Mouse (Mus musculus): ENCODE results near the gene Ddx49. TPM values are rescaled to one million over a fixed set of nuclear protein-coding genes. Genes with fewer than 3 reads are reported as not detected.

Ddx49 gene
- total RNA-seq, 1 experiment from 2014 or later, result 94.0 TPM

- ATAC-seq (replicated peaks; ENCODE audit: insufficient number of reproducible peaks, low FRiP score, low TSS enrichment, poor library complexity, severe bottlenecking), result no peak
Observed at GRCm38 (mm10) chr8:70276476-70276875, 25.8 kb downstream of the Ddx49 start.

GRCm38 (mm10) chr8:70274350-70274749, 27.9 kb downstream of the Ddx49 start:
- ATAC-seq (replicated peaks; ENCODE audit: insufficient number of reproducible peaks, low FRiP score, low TSS enrichment, poor library complexity, severe bottlenecking), result no peak

GRCm38 (mm10) chr8:70272949-70273348, 29.3 kb downstream of the Ddx49 start:
- ATAC-seq (replicated peaks; ENCODE audit: insufficient number of reproducible peaks, low FRiP score, low TSS enrichment, poor library complexity, severe bottlenecking), result peak; percentile 62

GRCm38 (mm10) chr8:70268799-70269565, 33.3 kb downstream of the Ddx49 start:
- no peak for ATAC-seq (replicated peaks; ENCODE audit: insufficient number of reproducible peaks, low FRiP score, low TSS enrichment, poor library complexity, severe bottlenecking)

GRCm38 (mm10) chr8:70268311-70268710, 34.0 kb downstream of the Ddx49 start:
- no peak for ATAC-seq (replicated peaks; ENCODE audit: insufficient number of reproducible peaks, low FRiP score, low TSS enrichment, poor library complexity, severe bottlenecking)

- no peak for ATAC-seq (replicated peaks; ENCODE audit: insufficient number of reproducible peaks, low FRiP score, low TSS enrichment, poor library complexity, severe bottlenecking)
Observed at GRCm38 (mm10) chr8:70267674-70268073, 34.6 kb downstream of the Ddx49 start.

GRCm38 (mm10) chr8:70259043-70259442, 43.2 kb downstream of the Ddx49 start:
- no peak for ATAC-seq (replicated peaks; ENCODE audit: insufficient number of reproducible peaks, low FRiP score, low TSS enrichment, poor library complexity, severe bottlenecking)

- ATAC-seq (replicated peaks; ENCODE audit: insufficient number of reproducible peaks, low FRiP score, low TSS enrichment, poor library complexity, severe bottlenecking), result no peak
Observed at GRCm38 (mm10) chr8:70258600-70258999, 43.7 kb downstream of the Ddx49 start.

- no peak for ATAC-seq (replicated peaks; ENCODE audit: insufficient number of reproducible peaks, low FRiP score, low TSS enrichment, poor library complexity, severe bottlenecking)
Observed at GRCm38 (mm10) chr8:70257456-70257855, 44.8 kb downstream of the Ddx49 start.

GRCm38 (mm10) chr8:70254628-70255027, 47.7 kb downstream of the Ddx49 start:
- ATAC-seq (replicated peaks; ENCODE audit: insufficient number of reproducible peaks, low FRiP score, low TSS enrichment, poor library complexity, severe bottlenecking), result no peak

GRCm38 (mm10) chr8:70247841-70248240, 54.4 kb downstream of the Ddx49 start:
- no peak for ATAC-seq (replicated peaks; ENCODE audit: insufficient number of reproducible peaks, low FRiP score, low TSS enrichment, poor library complexity, severe bottlenecking)

- no peak for ATAC-seq (replicated peaks; ENCODE audit: insufficient number of reproducible peaks, low FRiP score, low TSS enrichment, poor library complexity, severe bottlenecking)
Observed at GRCm38 (mm10) chr8:70246622-70247021, 55.7 kb downstream of the Ddx49 start.

Other genes starting within 250 kb of the Ddx49 start
- 3.2 to 3.9 TPM in 2 of 3 replicates, not detected in the other for gene Tm6sf2, start 229.6 kb downstream of the Ddx49 start, total RNA-seq (2017)
- gene Hapln4, start 219.0 kb downstream of the Ddx49 start, total RNA-seq (2017), result not detected in 3 replicates
- not detected in 3 replicates for gene Ncan, start 181.6 kb downstream of the Ddx49 start, total RNA-seq (2017)
- gene Nr2c2ap, start 171.2 kb downstream of the Ddx49 start, total RNA-seq (2017), result 6.0 to 12.0 TPM (median 11.1 TPM) in 3 replicates
- 12.5 to 17.9 TPM (median 17.8 TPM) in 3 replicates for gene Rfxank, start 163.3 kb downstream of the Ddx49 start, total RNA-seq (2017)
- gene Borcs8, start 163.0 kb downstream of the Ddx49 start, total RNA-seq (2017), result 60.6 to 63.2 TPM (median 61.3 TPM) in 3 replicates
- gene Mef2b, start 162.8 kb downstream of the Ddx49 start, total RNA-seq (2017), result 0.78 to 1.5 TPM in 2 of 3 replicates, not detected in the other
- 4.2 to 14.5 TPM (median 9.0 TPM) in 3 replicates for gene Tmem161a, start 130.1 kb downstream of the Ddx49 start, total RNA-seq (2017)
- gene Slc25a42, start 90.2 kb downstream of the Ddx49 start, total RNA-seq (2017), result 0.32 to 1.4 TPM in 2 of 3 replicates, not detected in the other
- gene Sugp2, start 68.3 kb downstream of the Ddx49 start, total RNA-seq (2017), result 14.0 to 47.5 TPM (median 21.6 TPM) in 3 replicates
- 1.7 to 8.4 TPM (median 2.9 TPM) in 3 replicates for gene Armc6, start 68.0 kb downstream of the Ddx49 start, total RNA-seq (2017)
- 2.0 to 3.7 TPM (median 3.4 TPM) in 3 replicates for gene Homer3, start 19.7 kb downstream of the Ddx49 start, total RNA-seq (2017)
- gene Cope, start within 50 bp of the Ddx49 start, total RNA-seq (2017), result 79.7 to 131 TPM (median 108 TPM) in 3 replicates
- not detected in 3 replicates for gene Cers1, start 13.3 kb upstream of the Ddx49 start, total RNA-seq (2017)
- gene Gdf1, start 27.3 kb upstream of the Ddx49 start, total RNA-seq (2017), result not detected in 3 replicates
- gene Upf1, start 50.8 kb upstream of the Ddx49 start, total RNA-seq (2017), result 21.5 to 44.5 TPM (median 27.6 TPM) in 3 replicates
- 0.11 to 4.1 TPM (median 0.19 TPM) in 3 replicates for gene Comp, start 71.1 kb upstream of the Ddx49 start, total RNA-seq (2017)
- 1.8 to 7.0 TPM (median 6.5 TPM) in 3 replicates for gene Crtc1, start 137.1 kb upstream of the Ddx49 start, total RNA-seq (2017)
- gene Klhl26, start 174.5 kb upstream of the Ddx49 start, total RNA-seq (2017), result 3.3 to 8.3 TPM (median 3.4 TPM) in 3 replicates
- not detected in 3 replicates for gene Tmem59l, start 184.9 kb upstream of the Ddx49 start, total RNA-seq (2017)
- gene Crlf1, start 190.7 kb upstream of the Ddx49 start, total RNA-seq (2017), result not detected in 3 replicates
- 16.6 to 32.7 TPM (median 26.1 TPM) in 3 replicates for gene Rex1bd, start 204.3 kb upstream of the Ddx49 start, total RNA-seq (2017)
- 1,178 to 1,886 TPM (median 1,315 TPM) in 3 replicates for gene Uba52, start 208.3 kb upstream of the Ddx49 start, total RNA-seq (2017)
- 147 to 174 TPM (median 173 TPM) in 3 replicates for gene Fkbp8, start 225.2 kb upstream of the Ddx49 start, total RNA-seq (2017)
- 63.0 to 84.2 TPM (median 67.0 TPM) in 3 replicates for gene Kxd1, start 225.5 kb upstream of the Ddx49 start, total RNA-seq (2017)
- 13.9 to 16.9 TPM (median 15.1 TPM) in 3 replicates for gene Ell, start 237.0 kb upstream of the Ddx49 start, total RNA-seq (2017)